Mouse (Mus musculus) macrophage (primary cell): ENCODE measurements around the gene Ubqln4. TPM values are rescaled to one million over a fixed set of nuclear protein-coding genes. Genes with fewer than 3 reads are reported as not detected.

Experiments used
- H3K27ac ChIP-seq: fragments of 350-480 bp; formaldehyde crosslinking; 2 replicates; pipeline ENCODE4 v1.9.0; 2021
- H3K36me3 ChIP-seq: fragments of 350-480 bp; formaldehyde crosslinking; 2 replicates; pipeline ENCODE4 v1.9.0; 2021; ENCODE audit errors: inconsistent target
- H3K4me3 ChIP-seq: fragments of 350-480 bp; formaldehyde crosslinking; 2 replicates; pipeline ENCODE4 v1.9.0; 2021; ENCODE audit errors: inconsistent target
- H3K79me2 ChIP-seq: fragments of 350-480 bp; formaldehyde crosslinking; 2 replicates; pipeline ENCODE4 v1.9.0; 2021; ENCODE audit errors: inconsistent target
- WGBS: methylation state at CpG from one replicate; pipeline ENCODE4 v1.1.7; 2026; ENCODE audit warnings: inconsistent platforms; ENCODE audit not compliant: missing documents; 5-methylcytosine and 5-hydroxymethylcytosine counted together
- polyA plus RNA-seq: library from polyadenylated mRNA; stranded (reverse); fragments of 250-400 nt; gene quantifications from 3 replicates; pipeline ENCODE4 v1.2.4, GENCODE M21; 2018; ENCODE audit warnings: inconsistent platforms

The Ubqln4 gene
- polyA plus RNA-seq, 1 experiment from 2014 or later = 26.3 TPM

GRCm38 (mm10) chr3:88515095-88515386 lies 38.5 kb upstream of the Ubqln4 start:
- Histone ChIP-seq H3K4me3 (no peak overlapping the region), H3K36me3 (no peaks in the 10 kb centered on the region), H3K79me2 (no peaks in the 10 kb centered on the region), H3K27ac (no peak overlapping the region)
- WGBS = 100% methylated on average over 2 of the region's 2 CpGs

GRCm38 (mm10) chr3:88516407-88516806 lies 37.2 kb upstream of the Ubqln4 start:
- Histone ChIP-seq H3K36me3 (no peaks in the 10 kb centered on the region), H3K79me2 (no peaks in the 10 kb centered on the region), H3K4me3 (no peak overlapping the region), H3K27ac (no peak overlapping the region)
- 100% methylated on average over 2 of the region's 2 CpGs for WGBS

GRCm38 (mm10) chr3:88518411-88518810 lies 35.1 kb upstream of the Ubqln4 start:
- no peaks in the 10 kb centered on the region for H3K36me3 ChIP-seq
- H3K4me3 ChIP-seq = no peak overlapping the region
- no peak overlapping the region for H3K27ac ChIP-seq
- WGBS = 88% methylated on average over 4 of the region's 4 CpGs
- H3K79me2 ChIP-seq = no peaks in the 10 kb centered on the region

- Histone ChIP-seq H3K4me3 (no peak overlapping the region), H3K79me2 (no peaks in the 10 kb centered on the region), H3K27ac (no peak overlapping the region), H3K36me3 (no peaks in the 10 kb centered on the region)
- WGBS = 93% methylated on average over 2 of the region's 2 CpGs
These were observed 33.5 kb upstream of the Ubqln4 start for GRCm38 (mm10) chr3:88520078-88520477.

DNA sequence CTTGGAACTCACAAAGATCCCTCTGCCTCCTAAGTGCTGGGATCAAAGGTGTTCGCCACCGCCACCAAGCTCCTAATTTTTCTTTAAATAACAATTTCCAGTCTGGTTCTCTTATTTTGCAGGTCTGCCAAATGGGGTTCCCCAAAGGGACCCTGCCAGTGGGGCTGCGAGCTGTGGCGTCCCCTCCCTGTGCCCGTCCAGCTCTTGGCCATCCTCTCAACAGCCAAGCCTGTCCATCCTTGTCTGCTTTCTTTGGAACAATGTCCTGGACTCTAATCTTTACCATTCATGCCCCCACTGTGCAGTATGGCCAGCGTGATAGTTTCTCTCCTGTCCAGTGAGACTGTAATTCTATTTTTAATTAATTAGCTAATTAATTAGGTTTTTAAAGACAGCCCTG lies 32.4 kb upstream of the Ubqln4 start:
- no peaks in the 10 kb centered on the region for H3K36me3 ChIP-seq
- H3K79me2 ChIP-seq = no peaks in the 10 kb centered on the region
- H3K27ac ChIP-seq = no peak overlapping the region
- WGBS = 87% methylated on average over 6 of the region's 6 CpGs
- H3K4me3 ChIP-seq = no peak overlapping the region

DNA sequence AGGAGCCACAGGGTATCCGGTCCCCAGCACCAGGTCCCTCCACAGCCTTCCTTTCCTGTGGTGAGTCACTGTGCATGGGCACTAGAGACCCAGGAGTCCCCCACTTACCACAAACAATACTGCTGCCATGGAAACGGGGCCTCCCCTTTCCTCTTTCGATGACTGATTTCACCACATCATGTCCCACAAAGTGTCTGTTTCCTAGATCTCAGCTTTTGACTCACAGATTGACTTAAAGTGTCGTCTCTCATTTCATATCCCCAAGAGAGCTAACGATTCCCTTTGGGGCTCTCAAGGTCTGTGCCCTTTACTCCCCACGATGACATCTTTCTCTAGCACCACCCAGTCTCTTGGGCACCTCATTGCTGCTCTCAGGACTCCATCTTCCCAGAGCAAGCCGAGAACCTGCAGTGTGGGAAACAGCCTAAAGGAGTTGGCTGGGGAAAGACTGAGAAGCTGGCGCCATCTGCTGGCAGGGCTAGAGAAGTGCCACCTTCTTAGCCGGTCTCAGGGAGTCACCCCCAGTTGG lies 31.7 kb upstream of the Ubqln4 start:
- 5% methylated on average over 9 of the region's 9 CpGs for WGBS

DNA sequence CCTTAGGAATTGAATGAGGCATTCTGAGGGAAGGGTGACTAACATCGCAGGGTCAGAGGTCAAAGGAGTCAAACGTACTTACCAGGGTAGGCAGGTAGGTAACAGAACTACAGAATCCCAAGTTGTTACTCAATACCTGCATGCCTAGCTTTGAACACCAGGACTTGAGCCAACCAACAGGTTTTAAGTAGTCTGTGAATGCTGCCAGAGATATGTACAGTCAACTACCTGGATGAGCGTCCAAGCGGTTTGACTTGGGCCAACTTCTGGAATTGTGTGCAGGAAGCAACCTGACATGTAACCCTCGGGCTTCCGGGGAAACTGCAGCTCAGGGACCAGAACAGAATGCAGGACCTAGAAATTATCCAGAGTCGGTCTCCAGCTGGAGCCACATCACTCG lies 30.5 kb upstream of the Ubqln4 start:
- Histone ChIP-seq H3K27ac (no peak overlapping the region), H3K79me2 (no peaks in the 10 kb centered on the region), H3K36me3 (no peaks in the 10 kb centered on the region), H3K4me3 (no peak overlapping the region)
- 91% methylated on average over 8 of the region's 8 CpGs for WGBS

More for the DNA sequence above, 31.7 kb upstream of the Ubqln4 start:
- no peak overlapping the region for H3K27ac ChIP-seq
- H3K36me3 ChIP-seq = no peaks in the 10 kb centered on the region
- H3K79me2 ChIP-seq = no peaks in the 10 kb centered on the region
- no peak overlapping the region for H3K4me3 ChIP-seq

DNA sequence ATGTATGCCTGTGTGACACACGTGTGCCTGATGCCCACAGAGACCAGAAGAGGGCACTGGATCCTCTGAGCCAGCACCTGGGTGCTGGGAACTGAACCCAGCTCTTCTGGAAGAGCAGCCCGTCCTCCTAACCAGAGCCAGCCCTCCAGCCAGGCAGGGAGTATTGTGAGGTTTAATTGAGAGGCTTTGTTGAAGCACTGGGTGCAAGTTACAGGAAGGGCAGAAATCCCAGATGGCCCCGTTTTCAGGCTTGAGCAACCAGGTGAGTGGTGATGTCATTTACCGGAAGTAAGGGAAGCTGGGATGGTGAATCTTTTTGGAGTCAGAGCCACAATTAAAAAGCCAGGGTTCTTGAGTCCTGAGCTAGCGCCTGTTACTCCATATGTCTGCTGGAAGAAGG lies 28.5 kb upstream of the Ubqln4 start:
- Histone ChIP-seq H3K36me3 (no peaks in the 10 kb centered on the region), H3K27ac (no peak overlapping the region), H3K4me3 (no peak overlapping the region), H3K79me2 (no peaks in the 10 kb centered on the region)
- 83% methylated on average over 5 of the region's 5 CpGs for WGBS

GRCm38 (mm10) chr3:88526157-88527131 lies 27.1 kb upstream of the Ubqln4 start:
- WGBS = 39% methylated on average over 17 of the region's 17 CpGs
- Histone ChIP-seq H3K4me3 (no peak overlapping the region), H3K27ac (no peak overlapping the region), H3K79me2 (no peaks in the 10 kb centered on the region), H3K36me3 (no peaks in the 10 kb centered on the region)

- H3K36me3 ChIP-seq = no peaks in the 10 kb centered on the region
- H3K79me2 ChIP-seq = no peaks in the 10 kb centered on the region
- no peak overlapping the region for H3K4me3 ChIP-seq
- H3K27ac ChIP-seq = no peak overlapping the region
- 87% methylated on average over 8 of the region's 8 CpGs for WGBS
These were observed 26.0 kb upstream of the Ubqln4 start for GRCm38 (mm10) chr3:88527565-88527964.

- Histone ChIP-seq H3K27ac (no peak overlapping the region), H3K4me3 (no peak overlapping the region), H3K36me3 (no peaks in the 10 kb centered on the region), H3K79me2 (no peaks in the 10 kb centered on the region)
- WGBS = 95% methylated on average over 11 of the region's 11 CpGs
These were observed 24.9 kb upstream of the Ubqln4 start for GRCm38 (mm10) chr3:88528646-88529045.

DNA sequence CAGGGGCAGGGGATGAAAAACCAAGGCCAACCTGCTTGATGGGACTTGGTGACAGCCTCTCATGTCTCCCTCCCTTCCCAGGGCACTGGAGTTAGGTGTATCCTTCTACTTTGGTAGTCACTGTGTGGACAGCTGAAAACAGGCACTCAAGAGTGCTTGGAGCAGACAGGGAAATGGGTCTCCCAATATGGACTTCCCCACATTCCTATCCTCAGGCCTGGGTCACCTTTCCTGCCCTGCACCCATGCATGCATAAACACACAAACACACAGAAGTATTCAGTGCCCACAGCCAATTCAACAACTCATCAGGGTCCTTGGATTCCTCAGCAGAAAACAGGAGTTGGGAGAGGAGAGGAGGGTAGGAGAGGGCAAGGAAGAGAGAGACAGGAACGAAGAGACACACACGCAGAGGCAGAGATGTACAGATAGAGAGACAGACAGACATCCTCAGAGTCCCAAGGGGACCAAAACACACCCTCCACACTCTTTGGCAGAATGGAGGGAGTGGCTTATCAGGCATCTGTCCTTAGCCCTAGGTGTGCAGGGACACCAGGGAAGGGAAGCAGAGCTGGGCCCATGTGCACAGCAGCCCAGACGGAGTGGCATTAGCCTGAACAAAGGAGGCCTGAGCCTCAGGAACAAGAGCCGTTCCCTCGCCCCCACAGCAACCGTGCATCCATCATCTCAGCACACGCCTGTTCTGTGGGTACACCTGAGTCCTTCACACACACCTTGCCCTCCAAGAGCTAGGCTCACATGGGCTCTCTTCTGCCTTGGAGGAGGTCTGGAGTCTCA lies 24.2 kb upstream of the Ubqln4 start:
- H3K79me2 ChIP-seq = no peaks in the 10 kb centered on the region
- no peak overlapping the region for H3K27ac ChIP-seq
- no peak overlapping the region for H3K4me3 ChIP-seq
- WGBS = 96% methylated on average over 7 of the region's 7 CpGs
- no peaks in the 10 kb centered on the region for H3K36me3 ChIP-seq

DNA sequence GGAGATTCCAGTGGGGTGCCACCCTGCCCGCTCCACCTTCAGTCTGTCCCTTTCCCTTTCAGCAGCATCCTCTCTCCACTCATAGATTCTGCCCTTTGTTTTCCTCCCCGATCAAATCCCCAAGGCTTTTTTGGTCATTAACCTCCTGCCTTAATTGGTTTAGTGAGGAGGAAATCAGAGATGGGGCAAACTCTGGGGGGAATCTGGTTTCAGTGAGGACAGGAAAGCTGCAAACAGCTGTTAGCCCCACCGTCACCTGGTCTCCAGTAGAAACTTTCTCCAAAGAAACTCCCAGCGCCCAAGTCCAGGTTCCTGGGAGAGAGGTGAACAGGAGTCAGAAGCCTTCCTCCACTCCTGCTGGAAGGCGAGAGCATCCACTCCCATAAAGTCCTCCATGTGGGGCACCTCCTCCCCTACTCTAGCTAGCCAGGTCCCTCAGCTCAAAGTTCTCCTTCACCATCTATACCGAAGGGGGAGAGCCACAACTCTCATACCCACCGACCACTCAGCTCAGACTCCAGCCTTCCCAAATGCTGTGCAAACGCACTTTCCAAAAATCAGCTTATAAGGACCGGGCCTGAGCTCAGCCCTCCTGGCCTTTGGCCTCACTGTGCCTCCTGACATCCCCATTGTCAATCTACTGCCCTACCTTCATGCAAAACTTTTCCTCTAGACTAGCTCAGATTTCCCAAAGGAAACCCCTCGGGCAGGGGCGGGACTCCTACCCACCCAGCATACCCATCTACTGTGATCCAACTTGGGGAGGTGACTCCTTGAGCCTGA lies 23.3 kb upstream of the Ubqln4 start:
- Histone ChIP-seq H3K27ac (no peak overlapping the region), H3K4me3 (no peak overlapping the region), H3K79me2 (no peaks in the 10 kb centered on the region), H3K36me3 (no peaks in the 10 kb centered on the region)
- WGBS = 76% methylated on average over 11 of the region's 11 CpGs
